Mouse (Mus musculus) brown adipose tissue, adult 24 weeks (tissue): ENCODE data around the gene Liph. TPM values are rescaled to one million over a fixed set of nuclear protein-coding genes. Genes with fewer than 3 reads are reported as not detected.
"Not testable (repeated sequence)": the region's sequence is repeated elsewhere in the genome, so short reads cannot be mapped to it uniquely, and the experiment has no call there.

ENCODE experiments used
- H3K27ac ChIP-seq: fragments of 200-500 bp; replicated peaks from 2 replicates; pipeline ENCODE4 v1.5.1; 2012; ENCODE audit warnings: low read depth, mild to moderate bottlenecking, low read length
- H3K4me1 ChIP-seq: fragments of 200-500 bp; 2 replicates; pipeline ENCODE4 v1.6.1; 2012; ENCODE audit warnings: low read length, mixed read lengths; ENCODE audit not compliant: control insufficient read depth, insufficient read depth, insufficient read length
- H3K4me3 ChIP-seq: fragments of 200-500 bp; 2 replicates; pipeline ENCODE4 v1.5.1; 2012; ENCODE audit warnings: low read depth, mild to moderate bottlenecking, low read length, moderate library complexity; ENCODE audit not compliant: insufficient read depth
- polyA plus RNA-seq: library from polyadenylated mRNA; stranded (reverse); fragments of >200 nt; gene quantifications from 2 replicates; pipeline ENCODE4 v1.2.4, GENCODE M21; 2012; ENCODE audit not compliant: missing spikeins, insufficient read depth, insufficient read length

The Liph gene
- polyA plus RNA-seq, 1 experiment, result not detected

- Histone ChIP-seq H3K27ac (no peak overlapping the region), H3K4me3 (no peak overlapping the region), H3K4me1 (no peaks in the 10 kb centered on the region)
These were observed 78.8 kb downstream of the Liph start for GRCm38 (mm10) chr16:21916681-21917080.

- no peak overlapping the region for H3K27ac ChIP-seq
- no peaks in the 10 kb centered on the region for H3K4me1 ChIP-seq
- no peak overlapping the region for H3K4me3 ChIP-seq
These were observed 82.1 kb downstream of the Liph start for GRCm38 (mm10) chr16:21913347-21913746.

DNA sequence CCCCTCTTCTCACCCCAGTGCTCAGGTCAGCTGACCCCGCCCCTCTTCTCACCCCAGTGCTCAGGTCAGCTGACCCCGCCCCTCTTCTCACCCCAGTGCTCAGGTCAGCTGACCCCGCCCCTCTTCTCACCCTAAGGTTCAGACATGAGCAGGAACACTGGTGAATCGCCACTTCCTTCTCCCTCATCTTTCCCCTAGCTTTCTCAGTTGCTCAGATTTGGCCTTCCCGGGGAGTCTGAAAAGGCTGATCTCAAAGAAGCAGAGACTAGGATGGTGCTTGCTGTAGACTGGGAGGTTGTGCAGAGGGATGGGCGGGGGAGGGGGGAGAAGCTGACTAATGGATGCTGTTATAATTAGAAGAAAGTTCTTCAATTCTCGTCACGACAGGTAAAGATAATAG is 86.6 kb downstream of the Liph start:
- not testable (repeated sequence) for H3K4me1 ChIP-seq, H3K4me3 ChIP-seq, H3K27ac ChIP-seq

- Histone ChIP-seq H3K27ac (no peak overlapping the region), H3K4me3 (no peak overlapping the region), H3K4me1 (peaks cover 2% of the 10 kb centered on the region; the same call in 1 of the 2 replicates)
These were observed 88.6 kb downstream of the Liph start for GRCm38 (mm10) chr16:21906902-21907301.

DNA sequence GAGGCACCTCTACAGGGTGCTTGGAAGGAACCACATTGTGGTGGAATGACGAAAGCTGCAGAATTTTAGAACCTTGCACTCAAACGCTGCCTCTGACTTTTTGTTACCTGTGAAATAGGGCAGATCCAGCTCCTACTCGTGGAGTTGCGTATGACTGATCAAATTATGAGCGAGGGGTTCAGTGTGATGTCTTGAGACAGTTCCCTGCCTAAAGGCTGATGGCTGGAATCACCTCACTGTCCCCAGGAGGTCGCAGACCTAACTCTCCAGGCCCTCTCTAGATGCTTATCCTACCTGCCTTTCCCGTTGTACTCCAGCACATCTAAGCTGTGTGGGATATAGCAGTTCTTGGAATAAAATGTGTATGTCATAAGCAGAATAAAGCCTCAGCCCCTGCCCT is 89.5 kb downstream of the Liph start:
- Histone ChIP-seq H3K4me1 (peaks cover 2% of the 10 kb centered on the region; the same call in 1 of the 2 replicates), H3K4me3 (no peak overlapping the region), H3K27ac (no peak overlapping the region)

- H3K27ac ChIP-seq, result no peak overlapping the region
- H3K4me1 ChIP-seq, result peaks cover 2% of the 10 kb centered on the region; the same call in 1 of the 2 replicates
- H3K4me3 ChIP-seq, result no peak overlapping the region
These were observed 90.8 kb downstream of the Liph start for GRCm38 (mm10) chr16:21904636-21905035.

Other genes starting within 250 kb of the Liph start
- 21.1 and 47.5 TPM in 2 replicates for gene Ehhadh, start 207.9 kb downstream of the Liph start, polyA plus RNA-seq
- 0.50 and 0.55 TPM in 2 replicates for gene Map3k13, start 201.3 kb downstream of the Liph start, polyA plus RNA-seq
- 16.1 and 20.4 TPM in 2 replicates for gene Tmem41a, start 48.1 kb downstream of the Liph start, polyA plus RNA-seq
- gene Senp2, start 13.8 kb upstream of the Liph start, polyA plus RNA-seq, result 23.1 and 23.3 TPM in 2 replicates
- gene Igf2bp2, start 167.6 kb upstream of the Liph start, polyA plus RNA-seq, result 1.9 and 3.5 TPM in 2 replicates